Mouse (Mus musculus) limb, embryonic 14.5 days (tissue): ENCODE measurements at regions not wholly inside any gene's neighbourhood (a gene's known extent, or its start where the extent isn't known, plus 50 kb on each side); places are given as distances from the start of the nearest gene placed in this dataset.

ENCODE experiments used
- ATAC-seq: fragments of 200-750 bp; cut with Nextera tagmentation; 2 replicates; pipeline ENCODE4 v1.8.0; 2017; ENCODE audit warnings: low read depth, moderate number of reproducible peaks, moderate TSS enrichment; ENCODE audit not compliant: low FRiP score
- DNase-seq: peaks from one replicate; pipeline ENCODE4 v3.0.0-alpha.2; 2015; ENCODE audit warnings: low spot score
- H3K27ac ChIP-seq: fragments of 300-500 bp; sonication (generic); replicated peaks from 2 replicates; pipeline ENCODE4 v1.5.1; 2014; ENCODE audit warnings: low read depth, mild to moderate bottlenecking, low read length, moderate library complexity, mixed read lengths
- H3K27me3 ChIP-seq: fragments of 300-500 bp; sonication (generic); 2 replicates; pipeline ENCODE4 v1.6.1; 2014; ENCODE audit warnings: low read length, mixed read lengths; ENCODE audit not compliant: control insufficient read depth, insufficient read depth
- H3K36me3 ChIP-seq: fragments of 300-500 bp; sonication (generic); 2 replicates; pipeline ENCODE4 v1.6.1; 2014; ENCODE audit warnings: mild to moderate bottlenecking, low read length, moderate library complexity, mixed read lengths; ENCODE audit not compliant: control insufficient read depth, insufficient read depth
- H3K4me1 ChIP-seq: fragments of 300-500 bp; sonication (generic); 2 replicates; pipeline ENCODE4 v1.6.1; 2014; ENCODE audit warnings: antibody characterized with exemption, low read length, mixed read lengths; ENCODE audit not compliant: control insufficient read depth, insufficient read depth
- H3K4me2 ChIP-seq: fragments of 300-500 bp; sonication (generic); replicated peaks from 2 replicates; pipeline ENCODE4 v1.6.1; 2014; ENCODE audit warnings: low read depth, mild to moderate bottlenecking, low read length, moderate library complexity; ENCODE audit not compliant: severe bottlenecking
- H3K4me3 ChIP-seq: fragments of 300-500 bp; sonication (generic); replicated peaks from 2 replicates; pipeline ENCODE4 v1.5.1; 2014; ENCODE audit warnings: low read length
- H3K9ac ChIP-seq: fragments of 300-500 bp; sonication (generic); 2 replicates; pipeline ENCODE4 v1.6.1; 2014; ENCODE audit warnings: mild to moderate bottlenecking, low read depth, low read length, moderate library complexity; ENCODE audit not compliant: severe bottlenecking
- H3K9me3 ChIP-seq: fragments of 300-500 bp; sonication (generic); 2 replicates; pipeline ENCODE4 v1.6.1; 2016; ENCODE audit warnings: low read length; ENCODE audit not compliant: control insufficient read depth
- POLR2A ChIP-seq: fragments of 200-500 bp; IDR thresholded peaks from 2 replicates; pipeline ENCODE4 v1.8.0; 2012; ENCODE audit warnings: inconsistent platforms, mild to moderate bottlenecking, moderate library complexity, borderline replicate concordance; ENCODE audit not compliant: insufficient read depth, insufficient read length; ENCODE audit errors: extremely low read depth
- WGBS: fragments of 180-500 bp; shearing (Covaris S2); extraction: QIAGEN DNeasy Blood & Tissue Kit; methylation state at CpG from one replicate; pipeline ENCODE4 v1.1.7; 2014; 5-methylcytosine and 5-hydroxymethylcytosine counted together

GRCm38 (mm10) chr12:6046866-6047689 lies 671.6 kb upstream of the Klhl29 start:
- no peak overlapping the region for H3K4me3 ChIP-seq
- no peak overlapping the region for H3K27ac ChIP-seq
- no peak for TF ChIP-seq POLR2A
- no peak overlapping the region for H3K4me2 ChIP-seq
- H3K9me3 ChIP-seq: no peaks in the 10 kb centered on the region
- no peaks in the 10 kb centered on the region for H3K36me3 ChIP-seq
- no peak overlapping the region for H3K9ac ChIP-seq
- DNase-seq (no peak), ATAC-seq (no peak)
- H3K27me3 ChIP-seq: no peaks in the 10 kb centered on the region
- no peaks in the 10 kb centered on the region for H3K4me1 ChIP-seq
- WGBS: 70% methylated on average over 9 of the region's 9 CpGs

- Histone ChIP-seq H3K36me3 (no peaks in the 10 kb centered on the region), H3K27me3 (no peaks in the 10 kb centered on the region), H3K9ac (no peak overlapping the region), H3K4me2 (no peak overlapping the region), H3K4me3 (no peak overlapping the region), H3K9me3 (no peaks in the 10 kb centered on the region), H3K4me1 (no peaks in the 10 kb centered on the region), H3K27ac (no peak overlapping the region)
- no peak for TF ChIP-seq POLR2A
- no peak for DNase-seq
- 91% methylated on average over 2 of the region's 2 CpGs for WGBS
- ATAC-seq: no peak
Measured at GRCm38 (mm10) chr12:6046110-6046509, 670.6 kb upstream of the Klhl29 start.

- ATAC-seq (no peak), DNase-seq (peak; percentile 66)
- TF ChIP-seq POLR2A: no peak
- 30% methylated on average over 1 of the region's 1 CpGs for WGBS
- Histone ChIP-seq H3K36me3 (no peaks in the 10 kb centered on the region), H3K9ac (no peak overlapping the region), H3K4me2 (no peak overlapping the region), H3K4me1 (no peaks in the 10 kb centered on the region), H3K27me3 (no peaks in the 10 kb centered on the region), H3K4me3 (no peak overlapping the region), H3K27ac (no peak overlapping the region), H3K9me3 (no peaks in the 10 kb centered on the region)
Measured at GRCm38 (mm10) chr12:6042326-6042725, 666.8 kb upstream of the Klhl29 start.

- no peak overlapping the region for H3K27ac ChIP-seq
- no peak for TF ChIP-seq POLR2A
- no peak for DNase-seq
- WGBS: 77% methylated on average over 3 of the region's 3 CpGs
- no peak overlapping the region for H3K4me2 ChIP-seq
- H3K4me3 ChIP-seq: no peak overlapping the region
- no peak overlapping the region for H3K9ac ChIP-seq
- H3K27me3 ChIP-seq: no peaks in the 10 kb centered on the region
- ATAC-seq: no peak
- no peaks in the 10 kb centered on the region for H3K4me1 ChIP-seq
- no peaks in the 10 kb centered on the region for H3K36me3 ChIP-seq
- no peaks in the 10 kb centered on the region for H3K9me3 ChIP-seq
Measured at GRCm38 (mm10) chr12:6024111-6024510, 648.6 kb upstream of the Klhl29 start.

- Histone ChIP-seq H3K27ac (no peak overlapping the region), H3K9ac (no peak overlapping the region), H3K36me3 (no peaks in the 10 kb centered on the region), H3K4me2 (no peak overlapping the region), H3K9me3 (no peaks in the 10 kb centered on the region), H3K27me3 (no peaks in the 10 kb centered on the region), H3K4me3 (no peak overlapping the region), H3K4me1 (no peaks in the 10 kb centered on the region)
- WGBS: 65% methylated on average over 2 of the region's 2 CpGs
- no peak for DNase-seq
- TF ChIP-seq POLR2A: no peak
- no peak for ATAC-seq
Measured at GRCm38 (mm10) chr12:6022490-6022889, 647.0 kb upstream of the Klhl29 start.

GRCm38 (mm10) chr12:6000961-6001360 lies 625.5 kb upstream of the Klhl29 start:
- Histone ChIP-seq H3K4me3 (no peak overlapping the region), H3K4me1 (no peaks in the 10 kb centered on the region), H3K36me3 (no peaks in the 10 kb centered on the region), H3K27ac (no peak overlapping the region), H3K9me3 (no peaks in the 10 kb centered on the region), H3K9ac (no peak overlapping the region), H3K4me2 (no peak overlapping the region), H3K27me3 (no peaks in the 10 kb centered on the region)
- DNase-seq (no peak), ATAC-seq (no peak)
- WGBS: 80% methylated on average over 3 of the region's 3 CpGs
- no peak for TF ChIP-seq POLR2A
